Mouse (Mus musculus) myocyte (in vitro differentiated cells): Measurements from ENCODE around the gene P4ha1. TPM values are rescaled to one million over a fixed set of nuclear protein-coding genes. Genes with fewer than 3 reads are reported as not detected.

ENCODE experiments used
- H3K27me3 ChIP-seq: one replicate; pipeline ENCODE4 v1.6.1; 2011; ENCODE audit not compliant: control insufficient read depth, insufficient read depth, insufficient read length
- H3K36me3 ChIP-seq: one replicate; pipeline ENCODE4 v1.6.1; 2011; ENCODE audit not compliant: control insufficient read depth, insufficient read depth
- H3K4me2 ChIP-seq: one replicate; pipeline ENCODE4 v1.6.1; 2011; ENCODE audit warnings: low read depth, control low read depth
- H3K4me3 ChIP-seq: one replicate; pipeline ENCODE4 v1.5.1; 2011; ENCODE audit warnings: mild to moderate bottlenecking, control low read depth, moderate library complexity
- H3K79me2 ChIP-seq: one replicate; pipeline ENCODE4 v1.6.1; 2011; ENCODE audit not compliant: control insufficient read depth, insufficient read depth
- H3ac ChIP-seq: one replicate; pipeline ENCODE4 v1.6.1; 2011; ENCODE audit not compliant: control insufficient read depth, insufficient read length
- CEBPB ChIP-seq: IDR thresholded peaks from 2 replicates; pipeline ENCODE4 v1.6.1; 2011; ENCODE audit warnings: mild to moderate bottlenecking, moderate library complexity; ENCODE audit not compliant: poor library complexity, insufficient read depth, severe bottlenecking
- E2F4 ChIP-seq: IDR thresholded peaks from one replicate; pipeline ENCODE4 v1.6.1; 2011; ENCODE audit warnings: mild to moderate bottlenecking, control low read depth, moderate library complexity; ENCODE audit not compliant: insufficient read depth
- MAX ChIP-seq: IDR thresholded peaks from one replicate; pipeline ENCODE4 v1.6.1; 2011; ENCODE audit warnings: low read depth, mild to moderate bottlenecking, control low read depth
- MYOD1 ChIP-seq, 3 experiments: IDR thresholded peaks; one replicate each; pipeline ENCODE4 v1.6.1; 2011; ENCODE audit warnings: control low read depth in 2 of 3, low read depth in 2 of 3, mild to moderate bottlenecking in 2 of 3, moderate library complexity in 1 of 3; ENCODE audit not compliant: insufficient read length in 2 of 3, control insufficient read depth in 1 of 3
- MYOG ChIP-seq, 3 experiments: IDR thresholded peaks; one replicate each; pipeline ENCODE4 v1.6.1; 2011; ENCODE audit warnings: control low read depth in 2 of 3, low read depth in 2 of 3, mild to moderate bottlenecking in 2 of 3; ENCODE audit not compliant: insufficient read length in 2 of 3, control insufficient read depth in 1 of 3, insufficient read depth in 1 of 3
- POLR2A ChIP-seq: IDR thresholded peaks from one replicate; pipeline ENCODE4 v1.6.1; 2011; ENCODE audit warnings: low read depth, mild to moderate bottlenecking, control low read depth, moderate library complexity; ENCODE audit not compliant: insufficient read length
- POLR2AphosphoS2 ChIP-seq: IDR thresholded peaks from one replicate; pipeline ENCODE4 v1.6.1; 2011; ENCODE audit warnings: low read depth, control low read depth; ENCODE audit not compliant: insufficient read length
- REST ChIP-seq: IDR thresholded peaks from one replicate; pipeline ENCODE4 v1.6.1; 2011; ENCODE audit warnings: mild to moderate bottlenecking, control low read depth, moderate library complexity; ENCODE audit not compliant: insufficient read depth, insufficient read length
- SRF ChIP-seq: IDR thresholded peaks from one replicate; pipeline ENCODE4 v1.6.1; 2011; ENCODE audit warnings: low read depth; ENCODE audit not compliant: control insufficient read depth, insufficient read length
- TCF12 ChIP-seq: IDR thresholded peaks from one replicate; pipeline ENCODE4 v1.6.1; 2011; ENCODE audit warnings: mild to moderate bottlenecking, control low read depth; ENCODE audit not compliant: poor library complexity, insufficient read depth, severe bottlenecking
- TCF3 ChIP-seq: IDR thresholded peaks from one replicate; pipeline ENCODE4 v1.6.1; 2011; ENCODE audit warnings: low read depth, control low read depth; ENCODE audit not compliant: insufficient read length
- USF1 ChIP-seq: IDR thresholded peaks from one replicate; pipeline ENCODE4 v1.6.1; 2011; ENCODE audit warnings: low read depth, mild to moderate bottlenecking, control low read depth, moderate library complexity
- polyA plus RNA-seq: library from polyadenylated mRNA; unstranded; fragments of >200 nt; fragmentation: generic; extraction: Trizol; gene quantifications from one replicate; pipeline ENCODE4 v1.2.1, GENCODE M21; 2012; ENCODE audit warnings: missing spikeins

The P4ha1 gene
- polyA plus RNA-seq, 1 experiment, result 107 TPM

DNA sequence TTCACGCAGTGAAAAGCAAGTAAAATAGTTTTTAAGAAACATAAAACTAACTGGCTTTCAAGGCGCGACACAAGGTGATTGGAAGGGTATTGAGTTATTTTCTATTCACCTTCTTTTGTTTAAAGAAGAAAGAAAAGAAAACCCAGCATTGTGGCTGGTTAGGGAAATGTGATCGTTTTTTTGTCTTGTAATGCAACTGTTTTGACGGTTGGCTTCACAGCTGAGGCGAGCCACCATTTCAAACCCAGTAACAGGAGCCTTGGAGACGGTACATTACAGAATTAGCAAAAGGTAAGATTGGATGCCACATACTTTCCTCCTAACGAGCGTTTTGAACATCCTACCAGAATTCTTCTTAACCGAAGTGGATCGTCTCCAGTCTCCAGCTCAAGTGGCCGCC is 31.0 kb downstream of the P4ha1 start:
- Histone ChIP-seq H3K36me3 (peaks cover 80% of the 10 kb centered on the region), H3K4me2 (no peak overlapping the region), H3K4me3 (no peak overlapping the region), H3K27me3 (no peaks in the 10 kb centered on the region), H3ac (no peak overlapping the region), H3K79me2 (no peaks in the 10 kb centered on the region)
- TF ChIP-seq MYOD1 (IDR thresholded peaks at IDR 0.05; ENCODE audit: control insufficient read depth in 1 of 3, insufficient read length in 2 of 3, low read depth in 2 of 3), result no peak
- TF ChIP-seq E2F4, result no peak
- TF ChIP-seq CEBPB, result no peak

GRCm38 (mm10) chr10:59355020-59355419 is 31.9 kb downstream of the P4ha1 start:
- Histone ChIP-seq H3K4me2 (no peak overlapping the region), H3K4me3 (no peak overlapping the region), H3K79me2 (no peaks in the 10 kb centered on the region), H3K27me3 (no peaks in the 10 kb centered on the region), H3K36me3 (peaks cover 79% of the 10 kb centered on the region), H3ac (no peak overlapping the region)
- TF ChIP-seq SRF, result no peak
- TF ChIP-seq POLR2A, result no peak
- TF ChIP-seq TCF3, result no peak
- no peak for TF ChIP-seq REST
- no peak for TF ChIP-seq CEBPB
- no peak for TF ChIP-seq MAX
- TF ChIP-seq TCF12, result no peak
- no peak for TF ChIP-seq E2F4
- TF ChIP-seq POLR2AphosphoS2, result no peak
- TF ChIP-seq USF1, result no peak

GRCm38 (mm10) chr10:59358744-59359143 is 35.6 kb downstream of the P4ha1 start:
- no peaks in the 10 kb centered on the region for H3K79me2 ChIP-seq
- no peak overlapping the region for H3K4me2 ChIP-seq
- H3K36me3 ChIP-seq, result peaks cover 74% of the 10 kb centered on the region
- no peak overlapping the region for H3ac ChIP-seq
- H3K27me3 ChIP-seq, result no peaks in the 10 kb centered on the region
- TF ChIP-seq MYOD1 (IDR thresholded peaks at IDR 0.05; ENCODE audit: control insufficient read depth in 1 of 3, insufficient read length in 2 of 3, low read depth in 2 of 3), result no peak
- H3K4me3 ChIP-seq, result no peak overlapping the region

DNA sequence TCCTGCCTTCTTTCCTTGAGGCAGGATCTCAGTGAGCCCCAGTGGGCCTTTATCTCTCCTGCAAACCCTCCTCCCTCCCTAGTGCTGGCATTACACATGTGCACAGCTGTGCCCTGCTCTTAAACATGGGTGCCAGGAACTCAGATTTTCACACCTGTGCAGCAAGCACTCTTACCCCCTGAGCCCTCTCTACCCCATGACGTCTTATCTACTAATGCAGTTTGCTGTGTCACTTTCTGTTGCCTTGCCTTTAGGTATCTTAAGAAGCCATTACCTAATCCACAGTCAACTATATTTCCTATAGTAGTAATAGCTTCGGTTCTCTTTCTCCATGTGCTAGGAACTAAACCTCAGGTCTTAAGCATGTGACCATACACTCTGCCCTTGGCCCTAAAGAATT is 40.1 kb downstream of the P4ha1 start:
- no peak overlapping the region for H3ac ChIP-seq
- peaks cover 84% of the 10 kb centered on the region for H3K36me3 ChIP-seq
- no peaks in the 10 kb centered on the region for H3K27me3 ChIP-seq
- no peak overlapping the region for H3K4me3 ChIP-seq
- H3K4me2 ChIP-seq, result no peak overlapping the region
- no peak for TF ChIP-seq MAX
- TF ChIP-seq E2F4, result no peak
- TF ChIP-seq SRF, result no peak
- TF ChIP-seq TCF3, result no peak
- TF ChIP-seq CEBPB, result no peak
- TF ChIP-seq MYOD1 (IDR thresholded peaks at IDR 0.05; ENCODE audit: control insufficient read depth in 1 of 3, insufficient read length in 2 of 3, low read depth in 2 of 3), result no peak
- no peak for TF ChIP-seq POLR2A
- no peak for TF ChIP-seq REST
- H3K79me2 ChIP-seq, result no peaks in the 10 kb centered on the region

GRCm38 (mm10) chr10:59364551-59364950 is 41.5 kb downstream of the P4ha1 start:
- H3K27me3 ChIP-seq, result no peaks in the 10 kb centered on the region
- no peak overlapping the region for H3K4me3 ChIP-seq
- peaks cover 91% of the 10 kb centered on the region for H3K36me3 ChIP-seq
- no peak overlapping the region for H3K4me2 ChIP-seq
- no peak for TF ChIP-seq POLR2AphosphoS2
- no peak for TF ChIP-seq E2F4
- TF ChIP-seq MYOG (IDR thresholded peaks at IDR 0.05; ENCODE audit: control insufficient read depth in 1 of 3, insufficient read depth in 1 of 3, insufficient read length in 2 of 3, low read depth in 2 of 3), result no peak
- no peak for TF ChIP-seq SRF
- TF ChIP-seq USF1, result no peak
- no peak for TF ChIP-seq TCF12
- TF ChIP-seq POLR2A, result no peak
- TF ChIP-seq TCF3, result no peak
- no peak for TF ChIP-seq REST
- TF ChIP-seq CEBPB, result no peak
- no peaks in the 10 kb centered on the region for H3K79me2 ChIP-seq
- H3ac ChIP-seq, result no peak overlapping the region

DNA sequence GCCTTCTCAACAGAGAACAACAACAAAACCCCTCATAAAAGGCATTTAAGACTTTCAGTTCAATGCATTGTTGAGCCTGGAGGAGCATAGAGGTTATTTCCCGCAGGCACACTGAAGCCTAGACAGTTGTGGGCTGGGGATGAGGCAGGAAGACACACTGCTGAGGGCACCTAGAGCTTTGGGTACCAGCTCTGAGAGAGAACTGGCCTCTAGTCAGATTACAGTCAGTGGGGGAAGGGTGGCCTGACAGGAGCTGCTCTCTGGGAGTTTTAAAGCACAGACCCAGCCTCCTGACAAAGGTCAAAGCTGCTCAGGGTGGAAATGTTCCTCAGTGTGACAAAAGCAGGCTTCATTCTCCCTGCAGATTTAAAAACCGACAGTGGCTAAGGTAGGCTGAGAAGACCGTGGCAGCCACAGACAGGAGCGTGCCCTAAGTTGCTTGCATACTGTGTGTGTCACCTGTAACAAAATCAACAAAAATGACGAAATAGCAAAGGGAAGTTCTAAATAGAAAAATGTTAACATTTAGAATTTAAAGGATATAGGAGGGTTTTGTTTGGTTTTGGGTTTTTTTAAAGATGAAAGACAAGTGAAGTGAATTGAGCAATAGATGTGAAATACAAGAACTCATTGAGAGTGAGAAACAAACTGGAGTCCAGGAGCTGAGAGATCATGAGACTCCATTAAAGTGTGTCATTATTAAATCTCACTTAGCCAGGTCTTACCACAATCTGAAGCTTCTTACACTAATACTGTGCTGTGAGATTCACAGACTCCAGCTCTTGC is 42.9 kb downstream of the P4ha1 start:
- no peak overlapping the region for H3K4me2 ChIP-seq
- H3K4me3 ChIP-seq, result no peak overlapping the region
- no peak overlapping the region for H3ac ChIP-seq
- TF ChIP-seq MYOD1 (IDR thresholded peaks at IDR 0.05; ENCODE audit: control insufficient read depth in 1 of 3, insufficient read length in 2 of 3, low read depth in 2 of 3) (no peak), CEBPB (no peak), POLR2AphosphoS2 (no peak), TCF3 (no peak), E2F4 (no peak), USF1 (no peak), SRF (no peak), TCF12 (no peak), POLR2A (no peak), MYOG (IDR thresholded peaks at IDR 0.05; ENCODE audit: control insufficient read depth in 1 of 3, insufficient read depth in 1 of 3, insufficient read length in 2 of 3, low read depth in 2 of 3) (no peak), MAX (no peak), REST (no peak)
- no peaks in the 10 kb centered on the region for H3K79me2 ChIP-seq
- H3K27me3 ChIP-seq, result no peaks in the 10 kb centered on the region
- H3K36me3 ChIP-seq, result peaks cover 96% of the 10 kb centered on the region
